Mouse (Mus musculus): ENCODE results near the gene Creb5. TPM values are rescaled to one million over a fixed set of nuclear protein-coding genes. Genes with fewer than 3 reads are reported as not detected.

Gene Creb5
- polyA plus RNA-seq, 1 experiment, result 1.5 TPM

- no peaks in the 10 kb centered on the region for H3K79me2 ChIP-seq (ENCODE audit: control insufficient read depth, insufficient read depth)
- no peak for TF ChIP-seq MYOD1 (IDR thresholded peaks at IDR 0.05; ENCODE audit: control insufficient read depth, insufficient read length, low read depth)
- no peak overlapping the region for H3ac ChIP-seq (ENCODE audit: control insufficient read depth, insufficient read length, low read depth)
- no peaks in the 10 kb centered on the region for H3K27me3 ChIP-seq (ENCODE audit: control insufficient read depth, insufficient read depth, insufficient read length)
- no peaks in the 10 kb centered on the region for H3K79me3 ChIP-seq (ENCODE audit: low read depth)
- no peak overlapping the region for H3K4me3 ChIP-seq (ENCODE audit: insufficient read depth, poor library complexity, severe bottlenecking)
- H3K36me3 ChIP-seq (ENCODE audit: control insufficient read depth, insufficient read depth), result no peaks in the 10 kb centered on the region
These were observed 423.5 kb downstream of the Creb5 start for GRCm38 (mm10) chr6:53710560-53710959.

GRCm38 (mm10) chr6:53713152-53713551 is 426.1 kb downstream of the Creb5 start:
- Histone ChIP-seq H3K79me3 (ENCODE audit: low read depth) (no peaks in the 10 kb centered on the region), H3K36me3 (ENCODE audit: control insufficient read depth, insufficient read depth) (no peaks in the 10 kb centered on the region), H3K4me3 (ENCODE audit: insufficient read depth, poor library complexity, severe bottlenecking) (no peak overlapping the region), H3K27me3 (ENCODE audit: control insufficient read depth, insufficient read depth, insufficient read length) (no peaks in the 10 kb centered on the region), H3K79me2 (ENCODE audit: control insufficient read depth, insufficient read depth) (no peaks in the 10 kb centered on the region), H3ac (ENCODE audit: control insufficient read depth, insufficient read length, low read depth) (no peak overlapping the region)
- TF ChIP-seq MYOG (IDR thresholded peaks at IDR 0.05; ENCODE audit: control insufficient read depth, extremely low read depth, insufficient read length), result no peak
- TF ChIP-seq FOSL1 (IDR thresholded peaks at IDR 0.05; ENCODE audit: insufficient read depth, low read length, poor library complexity, severe bottlenecking), result no peak
- TF ChIP-seq MAX (IDR thresholded peaks at IDR 0.05), result no peak
- no peak for TF ChIP-seq USF1 (IDR thresholded peaks at IDR 0.05; ENCODE audit: low read depth)
- no peak for TF ChIP-seq MYOD1 (IDR thresholded peaks at IDR 0.05; ENCODE audit: control insufficient read depth, insufficient read length, low read depth)
- TF ChIP-seq CTCF (IDR thresholded peaks at IDR 0.05; ENCODE audit: control insufficient read depth, insufficient read depth, insufficient read length), result no peak
- TF ChIP-seq CEBPB (IDR thresholded peaks at IDR 0.05; ENCODE audit: low read depth), result no peak

GRCm38 (mm10) chr6:53714908-53715321 is 427.8 kb downstream of the Creb5 start:
- no peak overlapping the region for H3ac ChIP-seq (ENCODE audit: control insufficient read depth, insufficient read length, low read depth)
- H3K4me3 ChIP-seq (ENCODE audit: insufficient read depth, poor library complexity, severe bottlenecking), result no peak overlapping the region
- H3K79me2 ChIP-seq (ENCODE audit: control insufficient read depth, insufficient read depth), result no peaks in the 10 kb centered on the region
- no peaks in the 10 kb centered on the region for H3K27me3 ChIP-seq (ENCODE audit: control insufficient read depth, insufficient read depth, insufficient read length)
- H3K36me3 ChIP-seq (ENCODE audit: control insufficient read depth, insufficient read depth), result no peaks in the 10 kb centered on the region
- H3K79me3 ChIP-seq (ENCODE audit: low read depth), result no peaks in the 10 kb centered on the region
- TF ChIP-seq CTCF (IDR thresholded peaks at IDR 0.05; ENCODE audit: control insufficient read depth, insufficient read depth, insufficient read length), result no peak
- no peak for TF ChIP-seq MAX (IDR thresholded peaks at IDR 0.05)
- TF ChIP-seq MYOD1 (IDR thresholded peaks at IDR 0.05; ENCODE audit: control insufficient read depth, insufficient read length, low read depth), result no peak
- no peak for TF ChIP-seq CEBPB (IDR thresholded peaks at IDR 0.05; ENCODE audit: low read depth)

GRCm38 (mm10) chr6:53716013-53716412 is 428.9 kb downstream of the Creb5 start:
- H3K79me2 ChIP-seq (ENCODE audit: control insufficient read depth, insufficient read depth), result no peaks in the 10 kb centered on the region
- H3K27me3 ChIP-seq (ENCODE audit: control insufficient read depth, insufficient read depth, insufficient read length), result no peaks in the 10 kb centered on the region
- H3K4me3 ChIP-seq (ENCODE audit: insufficient read depth, poor library complexity, severe bottlenecking), result no peak overlapping the region
- no peak overlapping the region for H3ac ChIP-seq (ENCODE audit: control insufficient read depth, insufficient read length, low read depth)
- no peaks in the 10 kb centered on the region for H3K36me3 ChIP-seq (ENCODE audit: control insufficient read depth, insufficient read depth)
- H3K79me3 ChIP-seq (ENCODE audit: low read depth), result no peaks in the 10 kb centered on the region
- no peak for TF ChIP-seq FOSL1 (IDR thresholded peaks at IDR 0.05; ENCODE audit: insufficient read depth, low read length, poor library complexity, severe bottlenecking)
- no peak for TF ChIP-seq MYOD1 (IDR thresholded peaks at IDR 0.05; ENCODE audit: control insufficient read depth, insufficient read length, low read depth)
- no peak for TF ChIP-seq MYOG (IDR thresholded peaks at IDR 0.05; ENCODE audit: control insufficient read depth, extremely low read depth, insufficient read length)
- TF ChIP-seq MAX (IDR thresholded peaks at IDR 0.05), result no peak
- TF ChIP-seq USF1 (IDR thresholded peaks at IDR 0.05; ENCODE audit: low read depth), result no peak
- TF ChIP-seq CEBPB (IDR thresholded peaks at IDR 0.05; ENCODE audit: low read depth), result no peak

- Histone ChIP-seq H3K4me3 (ENCODE audit: insufficient read depth, poor library complexity, severe bottlenecking) (no peak overlapping the region), H3K79me3 (ENCODE audit: low read depth) (no peaks in the 10 kb centered on the region), H3K27me3 (ENCODE audit: control insufficient read depth, insufficient read depth, insufficient read length) (no peaks in the 10 kb centered on the region), H3K79me2 (ENCODE audit: control insufficient read depth, insufficient read depth) (no peaks in the 10 kb centered on the region), H3K36me3 (ENCODE audit: control insufficient read depth, insufficient read depth) (no peaks in the 10 kb centered on the region), H3ac (ENCODE audit: control insufficient read depth, insufficient read length, low read depth) (no peak overlapping the region)
- TF ChIP-seq FOSL1 (IDR thresholded peaks at IDR 0.05; ENCODE audit: insufficient read depth, low read length, poor library complexity, severe bottlenecking) (no peak), MYOG (IDR thresholded peaks at IDR 0.05; ENCODE audit: control insufficient read depth, extremely low read depth, insufficient read length) (no peak), CTCF (IDR thresholded peaks at IDR 0.05; ENCODE audit: control insufficient read depth, insufficient read depth, insufficient read length) (no peak), CEBPB (IDR thresholded peaks at IDR 0.05; ENCODE audit: low read depth) (no peak), MYOD1 (IDR thresholded peaks at IDR 0.05; ENCODE audit: control insufficient read depth, insufficient read length, low read depth) (no peak), MAX (IDR thresholded peaks at IDR 0.05) (no peak), USF1 (IDR thresholded peaks at IDR 0.05; ENCODE audit: low read depth) (no peak)
These were observed 432.9 kb downstream of the Creb5 start for GRCm38 (mm10) chr6:53720009-53720408.

GRCm38 (mm10) chr6:53721595-53721994 is 434.5 kb downstream of the Creb5 start:
- Histone ChIP-seq H3K79me3 (ENCODE audit: low read depth) (no peaks in the 10 kb centered on the region), H3K36me3 (ENCODE audit: control insufficient read depth, insufficient read depth) (no peaks in the 10 kb centered on the region), H3K79me2 (ENCODE audit: control insufficient read depth, insufficient read depth) (no peaks in the 10 kb centered on the region), H3K27me3 (ENCODE audit: control insufficient read depth, insufficient read depth, insufficient read length) (no peaks in the 10 kb centered on the region), H3ac (ENCODE audit: control insufficient read depth, insufficient read length, low read depth) (no peak overlapping the region), H3K4me3 (ENCODE audit: insufficient read depth, poor library complexity, severe bottlenecking) (no peak overlapping the region)
- TF ChIP-seq CTCF (IDR thresholded peaks at IDR 0.05; ENCODE audit: control insufficient read depth, insufficient read depth, insufficient read length) (peak; percentile 83), MYOG (IDR thresholded peaks at IDR 0.05; ENCODE audit: control insufficient read depth, extremely low read depth, insufficient read length) (no peak)
